9 mouse cellular contexts compared by ENCODE assay signal in the genomic region with DNA sequence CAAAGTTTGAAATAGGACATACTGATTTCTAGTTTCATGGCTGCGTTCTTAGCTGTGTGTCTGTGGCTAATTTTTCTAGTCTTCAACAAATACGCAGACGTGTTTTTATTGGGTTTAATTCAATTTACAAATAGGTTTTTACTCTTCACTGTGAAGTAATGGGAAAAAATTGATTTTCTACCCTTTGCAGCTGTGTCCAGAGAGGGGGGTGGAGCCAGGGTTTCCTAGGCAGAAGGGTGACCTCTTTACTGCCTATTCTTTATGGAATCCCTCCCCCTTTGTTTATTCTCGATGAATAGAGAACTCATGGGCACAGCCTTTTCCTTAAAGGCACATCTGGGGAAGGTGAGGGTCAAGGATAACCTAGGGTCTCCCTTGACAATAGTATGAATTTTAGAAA.
DNase-seq lines count a peak whose midpoint lies in the region; ATAC-seq and TF ChIP-seq lines count a peak whose summit lies in the region.
"Had no signal": no experiment of that assay in that cellular context is flagged by ENCODE, and none has a peak within 500 bp of the region (broad histone marks: within the 10 kb centered on the region; RNA-seq: fewer than 3 reads in every experiment).

No protein-coding gene starts in this region.

- WGBS in forebrain, embryonic 15.5 days = 50% methylated on average over 4 of the region's 4 CpGs
- 39% methylated on average over 4 of the region's 4 CpGs for WGBS in limb, embryonic 15.5 days

- no peaks in the 10 kb centered on the region for H3K36me3 ChIP-seq in forebrain, embryonic 15.5 days
- H3K36me3 ChIP-seq in limb, embryonic 15.5 days = no peaks in the 10 kb centered on the region
- H3K36me3 ChIP-seq: G1E had no signal

- intact Hi-C loops in left cerebral cortex, adult 2 months (cut with DNase I) = loop anchor here (1.0 to 10.0 kb wide), 4 partner anchors 29 to 494 kb away; a partner anchor contains a TSS
- intact Hi-C loops in left cerebral cortex, postnatal 25 days (cut with DNase I) = loop anchor here (2.0 to 10.0 kb wide), 3 partner anchors 28 to 496 kb away; no protein-coding TSS in a partner anchor

- H3K4me2 ChIP-seq in forebrain, embryonic 15.5 days (replicated peaks) = peak overlapping the region; percentile 46
- peak overlapping the region; percentile 49 for H3K4me2 ChIP-seq in limb, embryonic 15.5 days

- H3K27ac ChIP-seq in left cerebral cortex, adult 2 months = no peak overlapping the region
- no peak overlapping the region for H3K27ac ChIP-seq in forebrain, embryonic 15.5 days (replicated peaks)
- H3K27ac ChIP-seq in limb, embryonic 15.5 days = no peak overlapping the region

- peaks cover 14% of the 10 kb centered on the region for H3K4me1 ChIP-seq in forebrain, embryonic 15.5 days
- H3K4me1 ChIP-seq in limb, embryonic 15.5 days = peaks cover 6% of the 10 kb centered on the region; the same call in 1 of the 2 replicates

- peak overlapping the region; percentile 37 for H3K4me3 ChIP-seq in left cerebral cortex, adult 2 months
- peak overlapping the region; percentile 33; the same call in 1 of the 2 replicates for H3K4me3 ChIP-seq in forebrain, embryonic 15.5 days
- H3K4me3 ChIP-seq in limb, embryonic 15.5 days = no peak overlapping the region

- peaks cover 4% of the 10 kb centered on the region; the same call in 1 of the 2 replicates for H3K9me3 ChIP-seq in forebrain, embryonic 15.5 days
- H3K9me3 ChIP-seq in limb, embryonic 15.5 days = no peaks in the 10 kb centered on the region
- H3K9me3 ChIP-seq: G1E had no signal

- DNase-seq in left cerebral cortex, adult 2 months (ENCODE audit: extremely low spot score in 1 of 2, low spot score in 2 of 2) = no peak
- no peak for DNase-seq in left cerebral cortex, postnatal 25 days (ENCODE audit: low spot score in 2 of 2)
- peak; percentile 57 for DNase-seq in retina, embryonic 14.5 days (ENCODE audit: low spot score)
- DNase-seq in left cerebral cortex, adult 11 months (ENCODE audit: low spot score) = no peak
- no peak for DNase-seq in urinary bladder, postnatal 10 days (ENCODE audit: low spot score)

- ATAC-seq in forebrain, embryonic 15.5 days (replicated peaks) = 0 out of 2 replicates have a peak, but pooled peaks have one; percentile 26
- ATAC-seq in limb, embryonic 15.5 days (ENCODE audit: insufficient number of reproducible peaks, low FRiP score, low TSS enrichment, low read depth) = no peak
- ATAC-seq in monocyte, adult 5-6 weeks (replicated peaks; ENCODE audit: insufficient number of reproducible peaks, low FRiP score, low TSS enrichment, poor library complexity, severe bottlenecking) = no peak

- no peak overlapping the region; the same call in 1 of the 2 replicates for H3K9ac ChIP-seq in forebrain, embryonic 15.5 days (replicated peaks)
- H3K9ac ChIP-seq in limb, embryonic 15.5 days = no peak overlapping the region

- no peaks in the 10 kb centered on the region for H3K27me3 ChIP-seq in forebrain, embryonic 15.5 days
- H3K27me3 ChIP-seq in limb, embryonic 15.5 days = peaks cover 19% of the 10 kb centered on the region

- no peak for TF ChIP-seq CTCF in left cerebral cortex, adult 2 months (IDR thresholded peaks at IDR 0.05)
